Mouse (Mus musculus): Measurements from ENCODE around the gene Gpr68. TPM values are rescaled to one million over a fixed set of nuclear protein-coding genes. Genes with fewer than 3 reads are reported as not detected.

Gpr68 gene
- total RNA-seq (2023), result 1 to 10 TPM; 2.4 to 3.5 TPM

DNA sequence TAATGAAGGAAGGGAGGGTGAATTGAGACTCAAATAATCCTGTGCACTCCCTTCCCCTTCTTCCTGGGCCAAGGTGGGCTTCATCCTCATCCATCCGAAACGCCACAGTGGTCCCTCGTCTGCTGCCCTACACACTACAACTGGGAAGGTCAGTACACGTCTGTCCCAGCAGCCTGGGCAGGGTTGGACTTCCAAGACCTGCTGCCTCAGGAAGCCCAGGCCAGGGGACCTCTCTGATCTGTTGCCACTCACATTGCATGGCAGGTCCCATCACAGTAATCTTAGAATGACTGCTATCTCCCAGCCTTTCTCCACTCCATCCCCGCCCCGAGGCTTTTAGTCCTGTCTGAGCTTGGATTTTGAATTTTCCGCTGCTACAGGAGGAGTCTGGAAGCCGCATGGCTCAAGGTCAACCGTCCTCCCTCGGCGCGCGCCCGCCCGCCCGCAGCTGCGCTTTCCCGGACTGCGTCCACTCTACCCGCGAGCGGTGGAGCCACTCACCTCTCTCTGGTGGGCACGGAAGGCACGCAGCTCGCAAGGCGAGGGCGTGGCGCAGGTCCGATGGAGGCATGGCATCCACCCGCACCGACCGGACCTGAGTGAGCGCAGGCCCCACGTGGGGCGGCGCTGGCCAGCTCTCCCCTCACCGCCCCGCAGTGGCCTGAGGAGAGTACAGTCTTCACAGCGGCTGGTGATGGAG, at the start of gene Gpr68:
TSS of gene Gpr68 (minus strand) at position 601 of the 700 bp plus-strand sequence.

Other genes starting within 250 kb of the Gpr68 start
- gene Rps6ka5, start 181.2 kb downstream of the Gpr68 start, total RNA-seq (2023), result 10 to 100 TPM; 47.9 to 51.6 TPM
- 1 to 10 TPM; 8.5 to 9.5 TPM for gene Dglucy, start 129.1 kb downstream of the Gpr68 start, total RNA-seq (2023)
- 100 to 1,000 TPM; 248 to 282 TPM for gene Ccdc88c, start 120.9 kb upstream of the Gpr68 start, total RNA-seq (2023)
- 100 to 1,000 TPM; 164 to 172 TPM for gene Ppp4r3a, start 175.5 kb upstream of the Gpr68 start, total RNA-seq (2023)